Mouse (Mus musculus) liver, postnatal 0 days (tissue): Measurements from ENCODE around the gene Ddias. TPM values are rescaled to one million over a fixed set of nuclear protein-coding genes. Genes with fewer than 3 reads are reported as not detected.

ENCODE experiments used
- ATAC-seq: fragments of 200-750 bp; cut with Nextera tagmentation; 2 replicates; pipeline ENCODE4 v1.8.0; 2017; ENCODE audit warnings: mild to moderate bottlenecking, moderate library complexity
- DNase-seq: peaks from one replicate; pipeline ENCODE4 v3.0.0-alpha.2; 2016
- H3K27ac ChIP-seq: fragments of 300-500 bp; sonication (generic); 2 replicates; pipeline ENCODE4 v1.5.1; 2014; ENCODE audit warnings: antibody characterized with exemption, moderate library complexity, mild to moderate bottlenecking, low read depth
- H3K27me3 ChIP-seq: fragments of 300-500 bp; sonication (generic); 2 replicates; pipeline ENCODE4 v1.6.1; 2014; ENCODE audit warnings: low read length, control low read depth, mixed read lengths; ENCODE audit not compliant: insufficient read depth
- H3K36me3 ChIP-seq: fragments of 300-500 bp; sonication (generic); replicated peaks from 2 replicates; pipeline ENCODE4 v1.6.1; 2014; ENCODE audit warnings: mild to moderate bottlenecking, control low read depth, low read length, moderate library complexity, mixed read lengths; ENCODE audit not compliant: insufficient read depth
- H3K4me1 ChIP-seq: fragments of 300-500 bp; sonication (generic); 2 replicates; pipeline ENCODE4 v1.6.1; 2014; ENCODE audit warnings: antibody characterized with exemption, mild to moderate bottlenecking, control low read depth; ENCODE audit not compliant: insufficient read depth
- H3K4me2 ChIP-seq: fragments of 300-500 bp; sonication (generic); 2 replicates; pipeline ENCODE4 v1.6.1; 2014; ENCODE audit warnings: low read depth, mild to moderate bottlenecking, low read length, moderate library complexity, mixed read lengths
- H3K4me3 ChIP-seq: fragments of 300-500 bp; sonication (generic); 2 replicates; pipeline ENCODE4 v1.5.1; 2014; ENCODE audit warnings: low read depth, low read length
- H3K9ac ChIP-seq: fragments of 300-500 bp; sonication (generic); replicated peaks from 2 replicates; pipeline ENCODE4 v1.6.1; 2014; ENCODE audit warnings: mild to moderate bottlenecking, moderate library complexity
- H3K9me3 ChIP-seq: fragments of 300-500 bp; sonication (generic); 2 replicates; pipeline ENCODE4 v1.6.1; 2016; ENCODE audit warnings: mild to moderate bottlenecking, control low read depth, low read length, mixed read lengths
- CTCF ChIP-seq: sonication (generic); IDR thresholded peaks from 2 replicates; pipeline ENCODE4 v1.5.1; 2016; ENCODE audit warnings: antibody characterized with exemption, low read depth
- EP300 ChIP-seq: IDR thresholded peaks from 2 replicates; pipeline ENCODE4 v1.6.1; 2016; ENCODE audit warnings: antibody characterized with exemption, low read depth, mild to moderate bottlenecking
- WGBS: fragments of 180-500 bp; shearing (Covaris S2); extraction: QIAGEN DNeasy Blood & Tissue Kit; methylation state at CpG from one replicate; pipeline ENCODE4 v1.1.7; 2014; ENCODE audit not compliant: insufficient replicate concordance; 5-methylcytosine and 5-hydroxymethylcytosine counted together
- polyA plus RNA-seq: library from polyadenylated mRNA; unstranded; fragments of >200 nt; fragmentation: Nextera tagmentation; extraction: Ambion mirVana; gene quantifications from 2 replicates; pipeline ENCODE4 v1.2.1, GENCODE M21; 2015

The Ddias gene
- polyA plus RNA-seq, 1 experiment from 2014 or later = 3.9 TPM

DNA sequence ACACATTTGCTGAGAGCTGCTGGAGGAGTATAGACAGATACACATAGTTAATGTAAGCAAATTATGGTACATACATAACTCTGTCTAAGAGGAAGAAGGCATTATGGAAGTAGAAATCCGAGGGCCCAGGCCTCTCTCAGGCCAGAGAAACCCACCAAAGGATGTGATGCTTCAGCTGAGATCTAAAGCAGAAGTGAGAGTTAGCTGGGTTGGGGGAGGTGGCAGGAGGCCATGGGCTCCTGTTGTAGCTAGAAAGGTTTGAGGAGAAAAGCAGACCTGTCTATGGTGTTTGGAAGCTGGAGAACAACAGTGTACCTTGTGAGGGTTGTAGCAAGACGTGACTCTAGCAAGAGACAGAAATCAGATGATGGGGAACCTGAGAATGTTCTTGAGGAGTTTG lies 56.8 kb downstream of the Ddias start:
- 44% methylated on average over 2 of the region's 2 CpGs for WGBS
- Histone ChIP-seq H3K4me2 (no peak overlapping the region), H3K9me3 (no peaks in the 10 kb centered on the region), H3K27me3 (no peaks in the 10 kb centered on the region), H3K4me1 (peaks cover 2% of the 10 kb centered on the region; the same call in 1 of the 2 replicates), H3K4me3 (no peak overlapping the region), H3K36me3 (no peaks in the 10 kb centered on the region), H3K27ac (no peak overlapping the region), H3K9ac (no peak overlapping the region)
- DNase-seq (no peak), ATAC-seq (no peak)
- TF ChIP-seq EP300 (no peak), CTCF (no peak)

DNA sequence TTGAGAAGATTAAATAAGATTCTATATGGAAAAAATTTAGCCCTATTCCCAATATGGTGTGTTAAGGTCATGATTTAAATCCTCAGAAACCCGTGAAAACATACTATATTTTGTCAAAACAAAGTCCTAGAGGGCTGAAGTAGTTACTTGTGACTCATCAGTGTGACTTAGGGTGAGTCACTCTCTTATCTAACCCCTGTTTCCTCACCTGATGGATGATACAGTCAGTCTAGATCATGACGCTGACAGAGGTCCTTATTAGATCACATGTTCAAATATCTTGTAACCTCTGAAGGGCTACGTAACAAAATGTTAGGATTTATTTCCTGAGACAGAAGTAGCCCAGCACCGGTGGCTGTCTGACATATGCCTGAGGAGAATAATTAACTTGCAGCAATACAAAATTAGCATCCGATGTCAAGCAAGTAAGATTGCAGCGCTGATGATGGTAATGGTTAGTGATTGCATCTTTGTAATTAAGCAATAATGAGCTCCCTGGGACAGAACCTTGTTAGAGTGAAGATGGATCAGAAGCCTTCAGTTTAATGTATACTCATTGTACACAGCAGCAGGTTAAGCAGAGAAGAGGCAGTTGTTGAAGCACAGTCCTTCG lies 62.3 kb downstream of the Ddias start:
- WGBS = 74% methylated on average over 7 of the region's 7 CpGs
- H3K9me3 ChIP-seq = no peaks in the 10 kb centered on the region
- TF ChIP-seq CTCF (no peak), EP300 (no peak)
- DNase-seq (no peak), ATAC-seq (no peak)
- no peaks in the 10 kb centered on the region for H3K36me3 ChIP-seq
- H3K27ac ChIP-seq = no peak overlapping the region
- H3K27me3 ChIP-seq = no peaks in the 10 kb centered on the region
- H3K4me3 ChIP-seq = no peak overlapping the region
- no peak overlapping the region for H3K4me2 ChIP-seq
- no peak overlapping the region for H3K9ac ChIP-seq
- peaks cover 3% of the 10 kb centered on the region; the same call in 1 of the 2 replicates for H3K4me1 ChIP-seq

Other genes starting within 250 kb of the Ddias start
- gene Ankrd42, start 237.1 kb downstream of the Ddias start, polyA plus RNA-seq = 0.45 and 0.67 TPM in 2 replicates
- gene Pcf11, start 204.3 kb downstream of the Ddias start, polyA plus RNA-seq = 7.0 and 8.0 TPM in 2 replicates
- 28.8 and 28.9 TPM in 2 replicates for gene Rab30, start 132.6 kb downstream of the Ddias start, polyA plus RNA-seq
- 10.2 and 11.5 TPM in 2 replicates for gene Prcp, start 223 bp upstream of the Ddias start, polyA plus RNA-seq
- gene Fam181b, start 205.6 kb upstream of the Ddias start, polyA plus RNA-seq = 0.05 and 0.07 TPM in 2 replicates